ENCODE assay signal across 8 mouse cellular contexts in the genomic region with DNA sequence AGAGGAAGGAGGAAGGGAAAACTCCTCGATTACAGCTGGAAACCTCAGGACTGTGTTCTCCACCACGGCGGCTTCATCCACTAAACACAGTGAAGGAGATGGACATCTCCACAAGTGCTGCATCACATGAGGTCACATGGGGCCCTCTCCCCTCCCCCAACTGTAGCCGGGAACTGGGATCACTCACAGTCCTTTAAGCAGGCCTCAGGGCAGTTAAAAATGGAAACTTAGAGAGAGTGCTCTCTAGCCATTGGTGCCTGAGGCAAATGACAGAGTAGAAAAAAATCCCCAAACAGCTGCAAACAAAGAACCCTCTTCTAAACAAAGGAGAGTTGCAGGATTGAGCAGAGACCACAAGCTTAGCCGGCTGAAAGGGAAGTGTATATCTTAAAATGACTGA. TPM values are rescaled to one million over a fixed set of nuclear protein-coding genes. Genes with fewer than 3 reads are reported as not detected.
DNase-seq lines count a peak whose midpoint lies in the region; ATAC-seq and TF ChIP-seq lines count a peak whose summit lies in the region.

No protein-coding gene starts in this region.

- no peak for TF ChIP-seq POLR2A in lung, adult 2 months (IDR thresholded peaks at IDR 0.05; ENCODE audit: borderline replicate concordance, extremely low read depth, low read depth, low read length)

- no peak overlapping the region for H3K4me3 ChIP-seq in lung, postnatal 0 days (ENCODE audit: low read depth, low read length)
- no peak overlapping the region for H3K4me3 ChIP-seq in lung, adult 2 months (replicated peaks; ENCODE audit: extremely low read depth, low read depth, low read length)
- no peak overlapping the region for H3K4me3 ChIP-seq in heart, embryonic 15.5 days
- no peak overlapping the region for H3K4me3 ChIP-seq in midbrain, embryonic 15.5 days

- no peak for DNase-seq in lung, postnatal 0 days (ENCODE audit: low spot score)
- DNase-seq in lung, adult 2 months = no peak
- DNase-seq in embryo, embryonic 9.5 days (ENCODE audit: extremely low spot score) = peak; percentile 27
- no peak for DNase-seq in left cerebral cortex, postnatal 10 days (ENCODE audit: extremely low spot score in 1 of 2, low spot score in 2 of 2)
- DNase-seq in adrenal gland, postnatal 25 days = no peak
- DNase-seq in thymus, postnatal 10 days (ENCODE audit: low spot score in 2 of 2) = no peak

- H3K9me3 ChIP-seq in lung, postnatal 0 days (ENCODE audit: low read length) = no peaks in the 10 kb centered on the region
- no peaks in the 10 kb centered on the region for H3K9me3 ChIP-seq in heart, embryonic 15.5 days (replicated peaks)
- H3K9me3 ChIP-seq in midbrain, embryonic 15.5 days = no peaks in the 10 kb centered on the region

- intact Hi-C loops in left cerebral cortex, postnatal 10 days (cut with DNase I) = no loop called here

- no peak overlapping the region for H3K27ac ChIP-seq in lung, postnatal 0 days (ENCODE audit: low read length)
- peak overlapping the region; percentile 75 for H3K27ac ChIP-seq in heart, embryonic 15.5 days
- 0 out of 2 replicates have a peak overlapping the region, but pooled peaks have one; percentile 22 for H3K27ac ChIP-seq in midbrain, embryonic 15.5 days

- H3K36me3 ChIP-seq in lung, postnatal 0 days (ENCODE audit: insufficient read depth, low read length) = peaks cover 13% of the 10 kb centered on the region; the same call in 1 of the 2 replicates
- peaks cover 24% of the 10 kb centered on the region for H3K36me3 ChIP-seq in heart, embryonic 15.5 days
- peaks cover 4% of the 10 kb centered on the region; the same call in 1 of the 2 replicates for H3K36me3 ChIP-seq in midbrain, embryonic 15.5 days (replicated peaks)

- no peak overlapping the region for H3K4me2 ChIP-seq in lung, postnatal 0 days (replicated peaks; ENCODE audit: low read depth, low read length)
- no peak overlapping the region for H3K4me2 ChIP-seq in heart, embryonic 15.5 days
- H3K4me2 ChIP-seq in midbrain, embryonic 15.5 days = no peak overlapping the region

- no peak for TF ChIP-seq EP300 in lung, postnatal 0 days (IDR thresholded peaks at IDR 0.05)

- H3K4me1 ChIP-seq in lung, postnatal 0 days (ENCODE audit: insufficient read depth, low read depth, low read length) = no peaks in the 10 kb centered on the region
- H3K4me1 ChIP-seq in lung, adult 2 months (ENCODE audit: control insufficient read depth, insufficient read depth, low read length) = no peaks in the 10 kb centered on the region
- peaks cover 21% of the 10 kb centered on the region for H3K4me1 ChIP-seq in heart, embryonic 15.5 days (replicated peaks)
- no peaks in the 10 kb centered on the region for H3K4me1 ChIP-seq in midbrain, embryonic 15.5 days

- WGBS in lung, postnatal 0 days = 43% methylated on average over 5 of the region's 5 CpGs
- 41% methylated on average over 5 of the region's 5 CpGs for whole genome bisulfite sequencing in lung, adult 2 months
- 31% methylated on average over 5 of the region's 5 CpGs for WGBS in heart, embryonic 15.5 days
- 39% methylated on average over 5 of the region's 5 CpGs for WGBS in midbrain, embryonic 15.5 days

- no peaks in the 10 kb centered on the region for H3K27me3 ChIP-seq in lung, postnatal 0 days (replicated peaks; ENCODE audit: insufficient read depth, low read length)
- H3K27me3 ChIP-seq in heart, embryonic 15.5 days = no peaks in the 10 kb centered on the region
- H3K27me3 ChIP-seq in midbrain, embryonic 15.5 days (replicated peaks) = no peaks in the 10 kb centered on the region

- ATAC-seq in lung, postnatal 0 days = peak; percentile 25; the same call in 1 of the 2 replicates
- ATAC-seq in heart, embryonic 15.5 days (replicated peaks; ENCODE audit: insufficient number of reproducible peaks, insufficient read depth, low FRiP score, low read depth) = peak; percentile 41; the same call in 1 of the 2 replicates
- ATAC-seq in midbrain, embryonic 15.5 days (replicated peaks) = no peak

- H3K9ac ChIP-seq in lung, postnatal 0 days (replicated peaks; ENCODE audit: low read depth) = no peak overlapping the region
- H3K9ac ChIP-seq in heart, embryonic 15.5 days = no peak overlapping the region
- no peak overlapping the region for H3K9ac ChIP-seq in midbrain, embryonic 15.5 days

- no peak for TF ChIP-seq CTCF in lung, postnatal 0 days (IDR thresholded peaks at IDR 0.05)
- no peak for TF ChIP-seq CTCF in lung, adult 2 months (IDR thresholded peaks at IDR 0.05; ENCODE audit: insufficient read depth, low read length)

RNA-seq across cellular contexts. Expression of gene Espnl, which starts 8.6 kb away (rescaled TPM):
- not detected in 2 replicates for polyA plus RNA-seq in lung, postnatal 0 days (2015; fragmentation: Nextera tagmentation; extraction: Ambion mirVana)
- polyA plus RNA-seq in lung, adult 2 months (2012; rRNA removed) = 0.11 and 0.12 TPM in 2 replicates
- 0.03 and 0.08 TPM in 2 replicates for polyA plus RNA-seq in heart, embryonic 15.5 days (2015; fragmentation: Nextera tagmentation; extraction: Ambion mirVana)
- 0.08 and 0.13 TPM in 2 replicates for polyA plus RNA-seq in midbrain, embryonic 15.5 days (2015; fragmentation: Nextera tagmentation; extraction: Ambion mirVana)
- under 1 TPM; 0.13 to 0.14 TPM for total RNA-seq in left cerebral cortex, postnatal 10 days (2021)
- not detected in 2 replicates for total RNA-seq in adrenal gland, postnatal 25 days (2021)

RNA-seq across cellular contexts. Expression of gene Scly, which starts 15.1 kb away (rescaled TPM):
- polyA plus RNA-seq in lung, postnatal 0 days (2015; fragmentation: Nextera tagmentation; extraction: Ambion mirVana) = 8.7 and 11.1 TPM in 2 replicates
- polyA plus RNA-seq in lung, adult 2 months (2012; rRNA removed) = 23.7 and 26.6 TPM in 2 replicates
- polyA plus RNA-seq in heart, embryonic 15.5 days (2015; fragmentation: Nextera tagmentation; extraction: Ambion mirVana) = 11.5 and 15.6 TPM in 2 replicates
- 12.6 and 12.7 TPM in 2 replicates for polyA plus RNA-seq in midbrain, embryonic 15.5 days (2015; fragmentation: Nextera tagmentation; extraction: Ambion mirVana)
- total RNA-seq in left cerebral cortex, postnatal 10 days (2021) = 10 to 100 TPM; 10.4 to 10.5 TPM
- total RNA-seq in adrenal gland, postnatal 25 days (2021) = 16.2 and 18.4 TPM in 2 replicates

RNA-seq across cellular contexts. Expression of gene Klhl30, which starts 37.6 kb away (rescaled TPM):
- 0.62 and 0.87 TPM in 2 replicates for polyA plus RNA-seq in lung, postnatal 0 days (2015; fragmentation: Nextera tagmentation; extraction: Ambion mirVana)
- 1.4 and 4.6 TPM in 2 replicates for polyA plus RNA-seq in lung, adult 2 months (2012; rRNA removed)
- polyA plus RNA-seq in heart, embryonic 15.5 days (2015; fragmentation: Nextera tagmentation; extraction: Ambion mirVana) = 47.7 and 50.5 TPM in 2 replicates
- polyA plus RNA-seq in midbrain, embryonic 15.5 days (2015; fragmentation: Nextera tagmentation; extraction: Ambion mirVana) = 0.09 and 0.10 TPM in 2 replicates
- not detected for total RNA-seq in left cerebral cortex, postnatal 10 days (2021)
- total RNA-seq in adrenal gland, postnatal 25 days (2021) = 0.46 and 0.48 TPM in 2 replicates

RNA-seq across cellular contexts. Expression of gene Erfe, which starts 53.0 kb away (rescaled TPM):
- 0.47 and 0.71 TPM in 2 replicates for polyA plus RNA-seq in lung, postnatal 0 days (2015; fragmentation: Nextera tagmentation; extraction: Ambion mirVana)
- polyA plus RNA-seq in lung, adult 2 months (2012; rRNA removed) = 0.27 and 0.40 TPM in 2 replicates
- polyA plus RNA-seq in heart, embryonic 15.5 days (2015; fragmentation: Nextera tagmentation; extraction: Ambion mirVana) = 0.78 and 1.5 TPM in 2 replicates
- polyA plus RNA-seq in midbrain, embryonic 15.5 days (2015; fragmentation: Nextera tagmentation; extraction: Ambion mirVana) = 0.27 and 0.56 TPM in 2 replicates
- under 1 TPM; 0.39 to 0.41 TPM for total RNA-seq in left cerebral cortex, postnatal 10 days (2021)
- 2.7 and 5.9 TPM in 2 replicates for total RNA-seq in adrenal gland, postnatal 25 days (2021)
